Mouse (Mus musculus) adrenal gland, adult 8-10 months (tissue): ENCODE measurements at regions not wholly inside any gene's neighbourhood (a gene's known extent, or its start where the extent isn't known, plus 50 kb on each side); places are given as distances from the start of the nearest gene placed in this dataset.

ENCODE experiments used
- DNase-seq: peaks from one replicate; pipeline ENCODE4 v3.0.0; 2022

DNA sequence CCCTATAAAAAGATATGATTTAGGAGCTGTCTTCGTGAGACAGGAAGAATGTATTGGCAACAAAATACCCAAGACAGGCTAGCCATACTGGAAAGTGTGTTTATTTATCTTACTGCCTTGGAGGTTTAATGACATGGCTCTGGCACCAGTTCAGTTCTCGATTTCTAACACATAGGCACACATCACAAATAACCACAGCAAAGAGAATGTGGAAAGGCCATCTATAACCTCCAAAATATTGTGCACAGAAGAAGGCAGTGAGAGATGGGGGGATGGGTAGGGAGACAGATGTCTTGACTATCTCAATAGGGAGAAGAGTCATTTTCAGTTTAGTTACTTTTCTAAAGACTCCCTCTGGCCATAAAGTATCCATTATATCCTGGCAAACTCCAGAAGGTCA lies 90.5 kb downstream of the Minar1 start:
- DNase-seq: no peak

DNA sequence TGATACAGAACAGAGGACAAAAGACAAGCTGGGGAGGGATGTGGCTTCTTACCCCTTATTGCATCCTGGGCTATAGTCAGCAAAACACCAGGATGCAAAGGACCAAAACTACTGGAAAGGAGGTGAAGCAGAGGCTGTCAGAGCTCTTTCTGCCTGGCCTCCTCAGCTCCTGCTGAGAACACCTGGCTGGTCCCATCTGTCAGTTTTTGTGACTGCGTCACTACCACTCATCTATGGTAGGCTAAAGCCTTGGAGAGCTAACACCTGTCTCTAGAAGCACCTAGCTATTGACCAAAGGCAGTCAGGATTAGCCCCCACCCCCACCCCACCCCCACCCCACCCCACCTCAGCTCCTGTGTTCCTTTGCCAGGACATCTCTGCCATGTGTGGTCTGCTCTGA lies 98.8 kb downstream of the Minar1 start:
- DNase-seq: no peak

DNA sequence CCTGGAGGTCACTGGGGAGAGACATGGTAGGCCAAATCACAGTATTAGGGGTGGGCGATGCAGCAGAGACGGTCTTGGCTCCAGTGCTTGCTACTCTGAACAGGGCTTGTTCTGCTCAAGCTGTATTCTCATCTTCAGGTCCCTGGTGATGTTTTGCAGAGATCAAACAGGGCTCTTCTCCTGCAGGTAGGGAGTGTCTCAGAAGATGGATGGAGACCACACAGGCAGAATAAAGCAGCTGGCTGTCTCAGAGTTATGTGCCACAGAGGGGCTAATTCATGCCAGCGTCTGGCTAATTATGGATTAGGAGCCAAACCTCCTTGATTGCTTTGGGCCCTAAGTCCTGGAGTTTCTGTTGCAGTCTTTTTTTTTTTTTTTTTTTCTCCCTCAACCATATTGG lies 99.2 kb downstream of the Minar1 start:
- DNase-seq: no peak

DNA sequence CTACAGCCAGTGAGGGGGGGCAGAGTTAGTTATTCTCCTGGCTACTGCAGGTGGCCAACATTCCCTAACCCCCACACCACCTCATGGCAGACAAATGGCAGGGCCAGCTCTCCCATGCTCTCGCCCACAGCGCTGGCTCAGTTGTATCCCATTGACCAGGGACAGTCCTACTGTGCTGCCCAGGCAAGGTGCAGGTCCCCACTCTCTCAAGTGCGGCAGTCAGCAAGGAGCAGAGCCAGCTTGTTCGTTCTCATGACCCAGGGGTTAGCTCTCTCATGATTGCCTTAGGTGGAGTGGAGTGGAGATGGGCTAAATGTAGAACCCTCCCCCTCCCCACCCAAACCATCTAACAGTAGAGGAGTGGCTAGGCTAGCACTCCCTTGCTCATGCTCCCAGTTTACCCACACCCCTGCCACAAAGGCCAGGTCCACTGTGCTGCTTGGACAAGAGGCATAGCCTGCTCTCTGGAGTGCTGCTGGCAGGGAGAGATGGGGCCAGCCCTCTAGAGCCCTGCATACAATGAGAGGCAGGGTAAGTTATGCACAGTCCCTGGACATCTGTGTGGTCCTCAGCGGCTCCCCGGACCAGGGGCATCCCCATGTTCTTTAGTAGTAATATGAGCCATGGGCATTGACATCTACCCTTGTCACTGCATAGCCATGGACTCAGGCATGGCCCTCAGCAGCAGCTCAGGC lies 114.4 kb downstream of the Minar1 start:
- no peak for DNase-seq

DNA sequence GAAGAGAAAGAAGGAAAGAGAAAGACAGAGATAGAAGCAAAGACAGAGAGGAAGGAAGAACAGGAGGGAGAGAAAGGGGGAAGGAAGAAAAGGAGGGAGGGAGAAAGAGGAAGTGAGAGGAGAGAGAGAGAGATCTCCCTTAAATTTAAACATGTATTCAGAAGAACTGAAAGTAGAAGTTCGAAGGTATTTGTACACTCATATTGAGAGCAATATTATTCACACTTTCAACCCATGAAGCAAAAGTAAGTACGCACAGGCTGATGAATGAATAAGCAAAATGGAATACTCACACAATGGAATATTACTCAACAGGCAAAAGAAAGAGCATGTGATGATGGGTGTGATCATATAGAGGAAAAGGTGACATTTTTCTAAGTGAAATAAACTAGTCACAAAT lies 120.8 kb downstream of the Minar1 start:
- DNase-seq: no peak

DNA sequence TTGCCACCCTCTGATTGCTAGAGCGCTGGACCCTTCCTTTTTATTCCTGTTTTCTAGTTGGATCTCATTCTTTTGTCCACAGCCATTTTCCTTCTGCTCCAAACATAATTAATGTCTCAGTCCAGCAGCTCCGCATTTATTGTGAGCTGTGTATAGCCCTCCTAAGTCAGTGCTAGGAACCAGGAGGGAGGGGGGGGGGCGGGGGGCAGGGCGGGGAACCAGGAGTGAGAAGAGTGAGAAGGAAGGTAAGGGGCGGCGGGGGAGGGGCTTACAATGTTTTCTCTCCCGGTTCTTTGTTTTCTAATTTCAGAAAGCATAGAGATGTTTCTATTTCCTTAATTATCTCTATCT lies 125.6 kb downstream of the Minar1 start:
- DNase-seq: no peak

DNA sequence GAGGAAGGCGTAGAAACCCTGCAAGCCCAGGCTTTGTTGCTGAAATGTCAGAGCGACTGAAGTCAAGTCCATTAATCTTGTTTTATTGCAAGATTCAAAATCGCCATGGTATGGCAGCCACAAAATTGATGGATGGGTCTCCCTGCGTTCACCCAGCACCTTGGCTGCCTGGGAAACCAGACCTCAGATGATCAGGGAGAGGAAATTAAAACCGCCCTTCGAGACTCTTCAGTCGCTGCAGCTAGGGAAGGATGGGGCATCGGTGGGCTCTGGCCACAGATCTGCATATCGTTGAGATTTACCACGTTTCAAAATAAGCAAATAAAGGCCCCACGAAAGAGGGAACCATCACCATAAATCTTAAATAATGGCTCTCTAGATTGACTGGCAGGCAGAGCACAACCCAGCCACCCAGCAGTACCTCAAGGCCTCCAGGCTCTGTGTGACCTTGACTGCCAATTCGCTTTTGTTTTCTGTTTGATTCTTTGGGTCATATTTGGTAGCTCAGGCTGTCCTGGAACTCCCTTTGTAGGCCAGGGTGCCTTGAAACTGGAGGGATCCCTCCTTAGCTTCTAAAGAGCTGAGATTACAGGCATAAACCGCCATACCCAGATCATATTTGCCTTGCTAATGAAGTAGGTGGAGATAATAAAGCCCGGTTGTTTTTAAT lies 126.1 kb downstream of the Minar1 start:
- DNase-seq: peak; percentile 1

DNA sequence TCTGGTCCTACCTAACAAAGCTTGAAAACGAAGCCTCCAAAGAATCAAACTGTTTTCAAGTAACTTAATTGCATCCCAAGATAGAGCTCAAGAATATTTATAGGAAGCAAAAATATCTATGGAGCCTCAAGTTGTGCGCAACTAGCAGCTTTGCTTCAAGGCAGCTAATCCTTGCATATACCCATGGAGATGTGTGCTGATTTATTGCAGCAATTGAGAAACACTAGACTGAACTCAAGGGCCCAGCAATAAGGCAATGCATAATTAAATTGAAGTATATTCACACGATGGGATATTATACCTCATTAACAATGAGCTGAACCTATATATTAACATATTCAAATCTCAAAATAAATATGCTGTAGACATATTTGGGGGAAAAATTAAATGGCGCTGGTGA lies 135.3 kb downstream of the Minar1 start:
- no peak for DNase-seq

DNA sequence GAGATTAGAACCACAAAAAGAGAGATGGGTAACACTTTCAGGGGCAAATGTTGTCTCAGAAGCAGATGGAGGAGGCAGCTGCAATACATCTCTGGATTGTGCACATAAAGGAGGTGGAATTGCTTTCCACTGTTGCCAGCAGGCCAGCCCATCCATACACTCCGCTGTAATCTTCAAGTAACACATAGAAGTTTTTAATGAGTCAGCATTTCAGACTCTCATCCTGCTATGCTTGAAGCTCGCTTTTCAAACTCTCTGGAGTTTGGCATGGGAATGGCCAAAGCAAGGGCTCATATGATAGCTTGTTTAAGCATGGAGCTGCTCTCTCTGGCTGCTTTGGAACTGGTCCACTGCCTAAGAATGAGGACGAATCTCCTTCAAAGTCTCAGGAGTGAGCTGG lies 143.5 kb downstream of the Minar1 start:
- DNase-seq: no peak

DNA sequence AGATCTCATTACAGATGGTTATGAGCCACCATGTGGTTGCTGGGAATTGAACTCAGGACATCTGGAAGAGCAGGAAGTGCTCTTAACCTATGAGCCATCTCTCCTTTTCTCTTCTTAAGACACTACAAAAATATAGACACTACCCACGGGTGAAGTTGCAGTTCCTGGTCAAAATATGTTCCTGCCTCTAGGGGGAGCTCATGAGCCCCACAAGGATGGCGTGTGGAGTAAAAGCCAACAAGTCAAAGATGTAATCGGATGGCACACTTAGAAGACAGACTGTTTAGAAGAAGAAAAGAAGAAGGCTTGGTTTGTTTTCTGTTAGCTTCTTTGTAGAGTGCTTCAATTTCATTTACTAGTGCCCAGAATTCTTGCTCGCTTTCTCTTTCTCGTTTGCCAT lies 161.7 kb downstream of the Minar1 start:
- DNase-seq: peak; percentile 5

DNA sequence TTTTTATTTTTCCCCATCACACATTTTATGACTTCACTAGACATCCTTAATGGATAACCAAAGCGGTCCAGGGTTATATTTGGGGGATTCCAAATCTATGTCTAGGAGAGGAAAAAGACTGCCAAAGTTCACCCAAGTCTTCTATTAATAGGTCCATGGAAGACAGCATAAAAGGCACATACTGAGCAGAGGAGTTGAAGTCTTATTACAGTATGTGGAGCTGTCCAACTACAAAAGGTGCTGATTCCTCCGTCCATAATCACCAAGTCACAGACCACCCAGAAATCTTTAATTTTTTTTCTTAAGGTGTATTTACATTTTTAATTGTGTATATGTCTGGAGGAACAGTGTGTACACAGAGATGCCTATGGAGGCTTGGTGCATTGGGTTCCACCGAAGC lies 166.3 kb downstream of the Minar1 start:
- no peak for DNase-seq

DNA sequence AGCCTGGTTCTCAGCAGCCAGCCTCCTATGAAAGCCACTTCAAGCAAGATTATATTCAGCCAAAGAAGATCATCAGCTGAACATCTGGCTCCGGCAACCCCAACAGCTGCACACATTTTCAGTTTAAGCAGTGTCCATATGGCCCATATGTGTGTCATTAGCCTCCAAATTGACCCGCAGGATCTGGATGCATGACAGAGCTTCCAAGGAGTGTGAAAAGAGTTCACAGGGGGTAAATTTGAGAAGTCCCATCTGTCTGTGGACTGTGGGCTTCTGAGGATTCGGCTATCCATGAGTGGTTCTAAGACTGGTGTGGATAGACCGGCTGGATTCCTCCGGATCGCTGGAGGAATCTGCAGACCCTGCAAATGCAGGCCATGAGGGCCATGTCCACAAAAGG lies 173.3 kb downstream of the Minar1 start:
- no peak for DNase-seq
